Mouse (Mus musculus): Measurements from ENCODE around the gene Trim31. TPM values are rescaled to one million over a fixed set of nuclear protein-coding genes. Genes with fewer than 3 reads are reported as not detected.
"Not testable (repeated sequence)": the region's sequence is repeated elsewhere in the genome, so short reads cannot be mapped to it uniquely, and the experiment has no call there.

Gene Trim31
- polyA plus RNA-seq, 1 experiment, result not detected

- TF ChIP-seq CTCF (IDR thresholded peaks at IDR 0.05; ENCODE audit: insufficient read depth, low read depth, low read length) (no peak), POLR2A (IDR thresholded peaks at IDR 0.05; ENCODE audit: insufficient read depth, low read depth, low read length) (no peak)
- WGBS, result 86% methylated on average over 5 of the region's 5 CpGs
- H3K27ac ChIP-seq (ENCODE audit: insufficient read depth, low read depth, low read length), result no peak within 1 kb of the TSS
- H3K4me1 ChIP-seq (ENCODE audit: control insufficient read depth, insufficient read depth, low read length), result no peaks in the 10 kb centered on the region
- no peak within 1 kb of the TSS for H3K4me3 ChIP-seq (ENCODE audit: insufficient read depth, low read depth, low read length)
Measured at GRCm38 (mm10) chr17:36890073-36890903, 7.6 kb upstream of the Trim31 start, which contains the start of gene Trim40. Gene Trim40, minus strand, starts transcription at chr17:36890123.

- H3K27ac ChIP-seq (ENCODE audit: insufficient read depth, low read depth, low read length), result not testable (repeated sequence)
- WGBS, result 89% methylated on average over 1 of the region's 1 CpGs
Measured at GRCm38 (mm10) chr17:36891496-36891895, 6.4 kb upstream of the Trim31 start.

GRCm38 (mm10) chr17:36892362-36892761, 5.6 kb upstream of the Trim31 start:
- no peak overlapping the region for H3K4me3 ChIP-seq (ENCODE audit: insufficient read depth, low read depth, low read length)
- no peak for TF ChIP-seq POLR2A (IDR thresholded peaks at IDR 0.05; ENCODE audit: insufficient read depth, low read depth, low read length)
- TF ChIP-seq CTCF (IDR thresholded peaks at IDR 0.05; ENCODE audit: insufficient read depth, low read depth, low read length), result no peak
- no peak overlapping the region for H3K27ac ChIP-seq (ENCODE audit: insufficient read depth, low read depth, low read length)
- no peaks in the 10 kb centered on the region for H3K4me1 ChIP-seq (ENCODE audit: control insufficient read depth, insufficient read depth, low read length)
- WGBS, result 2% methylated on average over 2 of the region's 2 CpGs

More at GRCm38 (mm10) chr17:36891496-36891895, 6.4 kb upstream of the Trim31 start:
- not testable (repeated sequence) for H3K4me3 ChIP-seq (ENCODE audit: insufficient read depth, low read depth, low read length); H3K4me1 ChIP-seq (ENCODE audit: control insufficient read depth, insufficient read depth, low read length)

GRCm38 (mm10) chr17:36893387-36893786, 4.5 kb upstream of the Trim31 start:
- no peak overlapping the region for H3K27ac ChIP-seq (ENCODE audit: insufficient read depth, low read depth, low read length)
- WGBS, result 83% methylated on average over 5 of the region's 5 CpGs
- TF ChIP-seq POLR2A (IDR thresholded peaks at IDR 0.05; ENCODE audit: insufficient read depth, low read depth, low read length) (no peak), CTCF (IDR thresholded peaks at IDR 0.05; ENCODE audit: insufficient read depth, low read depth, low read length) (no peak)
- no peaks in the 10 kb centered on the region for H3K4me1 ChIP-seq (ENCODE audit: control insufficient read depth, insufficient read depth, low read length)
- no peak overlapping the region for H3K4me3 ChIP-seq (ENCODE audit: insufficient read depth, low read depth, low read length)

GRCm38 (mm10) chr17:36896583-36896982, 1.3 kb upstream of the Trim31 start:
- WGBS, result 91% methylated on average over 1 of the region's 1 CpGs
- TF ChIP-seq POLR2A (IDR thresholded peaks at IDR 0.05; ENCODE audit: insufficient read depth, low read depth, low read length) (no peak), CTCF (IDR thresholded peaks at IDR 0.05; ENCODE audit: insufficient read depth, low read depth, low read length) (no peak)

GRCm38 (mm10) chr17:36897065-36897464, 853 bp upstream of the Trim31 start:
- no peak for TF ChIP-seq POLR2A (IDR thresholded peaks at IDR 0.05; ENCODE audit: insufficient read depth, low read depth, low read length)
- no peak for TF ChIP-seq CTCF (IDR thresholded peaks at IDR 0.05; ENCODE audit: insufficient read depth, low read depth, low read length)
- Histone ChIP-seq H3K27ac (ENCODE audit: insufficient read depth, low read depth, low read length) (no peak overlapping the region), H3K4me1 (ENCODE audit: control insufficient read depth, insufficient read depth, low read length) (peaks cover 3% of the 10 kb centered on the region), H3K4me3 (ENCODE audit: insufficient read depth, low read depth, low read length) (no peak overlapping the region)

More at GRCm38 (mm10) chr17:36896583-36896982, 1.3 kb upstream of the Trim31 start:
- H3K27ac ChIP-seq (ENCODE audit: insufficient read depth, low read depth, low read length), result no peak overlapping the region
- no peak overlapping the region for H3K4me3 ChIP-seq (ENCODE audit: insufficient read depth, low read depth, low read length)
- peaks cover 3% of the 10 kb centered on the region for H3K4me1 ChIP-seq (ENCODE audit: control insufficient read depth, insufficient read depth, low read length)

GRCm38 (mm10) chr17:36899376-36899775, 1.5 kb downstream of the Trim31 start:
- Histone ChIP-seq H3K27ac (ENCODE audit: insufficient read depth, low read depth, low read length) (no peak overlapping the region), H3K4me1 (ENCODE audit: control insufficient read depth, insufficient read depth, low read length) (peaks cover 3% of the 10 kb centered on the region), H3K4me3 (ENCODE audit: insufficient read depth, low read depth, low read length) (no peak overlapping the region)
- no peak for TF ChIP-seq CTCF (IDR thresholded peaks at IDR 0.05; ENCODE audit: insufficient read depth, low read depth, low read length)
- TF ChIP-seq POLR2A (IDR thresholded peaks at IDR 0.05; ENCODE audit: insufficient read depth, low read depth, low read length), result no peak
- WGBS, result 84% methylated on average over 4 of the region's 4 CpGs

GRCm38 (mm10) chr17:36900001-36900400, 2.1 kb downstream of the Trim31 start:
- Histone ChIP-seq H3K4me1 (ENCODE audit: control insufficient read depth, insufficient read depth, low read length) (peaks cover 3% of the 10 kb centered on the region), H3K4me3 (ENCODE audit: insufficient read depth, low read depth, low read length) (no peak overlapping the region)

GRCm38 (mm10) chr17:36900691-36901090, 2.8 kb downstream of the Trim31 start:
- 41% methylated on average over 1 of the region's 1 CpGs for WGBS
- no peak overlapping the region for H3K27ac ChIP-seq (ENCODE audit: insufficient read depth, low read depth, low read length)
- TF ChIP-seq POLR2A (IDR thresholded peaks at IDR 0.05; ENCODE audit: insufficient read depth, low read depth, low read length) (no peak), CTCF (IDR thresholded peaks at IDR 0.05; ENCODE audit: insufficient read depth, low read depth, low read length) (no peak)

More at GRCm38 (mm10) chr17:36900001-36900400, 2.1 kb downstream of the Trim31 start:
- H3K27ac ChIP-seq (ENCODE audit: insufficient read depth, low read depth, low read length), result no peak overlapping the region
- WGBS, result 29% methylated on average over 5 of the region's 5 CpGs
- no peak for TF ChIP-seq POLR2A (IDR thresholded peaks at IDR 0.05; ENCODE audit: insufficient read depth, low read depth, low read length)
- TF ChIP-seq CTCF (IDR thresholded peaks at IDR 0.05; ENCODE audit: insufficient read depth, low read depth, low read length), result no peak

More at GRCm38 (mm10) chr17:36900691-36901090, 2.8 kb downstream of the Trim31 start:
- no peak overlapping the region for H3K4me3 ChIP-seq (ENCODE audit: insufficient read depth, low read depth, low read length)
- peaks cover 3% of the 10 kb centered on the region for H3K4me1 ChIP-seq (ENCODE audit: control insufficient read depth, insufficient read depth, low read length)
